Mouse (Mus musculus) left cerebral cortex, postnatal 4 days (tissue): ENCODE results near the gene Nxpe4. TPM values are rescaled to one million over a fixed set of nuclear protein-coding genes. Genes with fewer than 3 reads are reported as not detected.
A peak's percentile ranks its signal among the peaks of the same experiment; 100 is the strongest.

Experiments used
- DNase-seq: peaks from one replicate; pipeline ENCODE4 v3.0.0-alpha.2; 2022
- intact Hi-C: fragments of 180-260 bp; cut with DNase I; formaldehyde crosslinking; loops from one replicate; pipeline ENCODE4 v1.15.1; 2025
- total RNA-seq, 2 experiments: library from RNA; stranded (reverse); gene quantifications; 2 replicates each; pipeline ENCODE4 v1.2.3; 2021

Gene Nxpe4
- total RNA-seq, 2 experiments from 2014 or later: 10.4 to 10.8 TPM

GRCm38 (mm10) chr9:48314194-48314593 is 152.4 kb downstream of the Nxpe4 start:
- peak; percentile 4 for DNase-seq
- intact Hi-C loops: no loop called here

GRCm38 (mm10) chr9:48315825-48316224 is 154.0 kb downstream of the Nxpe4 start:
- DNase-seq: no peak
- intact Hi-C loops: no loop called here

- DNase-seq: no peak
- intact Hi-C loops: no loop called here
Measured at GRCm38 (mm10) chr9:48326338-48326737, 164.5 kb downstream of the Nxpe4 start.

GRCm38 (mm10) chr9:48329597-48329996 is 167.8 kb downstream of the Nxpe4 start:
- intact Hi-C loops: no loop called here
- DNase-seq: no peak

- intact Hi-C loops: no loop called here
- DNase-seq: no peak
Measured at GRCm38 (mm10) chr9:48338783-48339455, 177.1 kb downstream of the Nxpe4 start.

- intact Hi-C loops: no loop called here
- DNase-seq: no peak
Measured at GRCm38 (mm10) chr9:48339563-48339962, 177.7 kb downstream of the Nxpe4 start.

- intact Hi-C loops: no loop called here
- DNase-seq: no peak
Measured at GRCm38 (mm10) chr9:48340708-48341380, 179.0 kb downstream of the Nxpe4 start.

GRCm38 (mm10) chr9:48345456-48345855 is 183.6 kb downstream of the Nxpe4 start:
- intact Hi-C loops: no loop called here
- no peak for DNase-seq

- intact Hi-C loops: no loop called here
- DNase-seq: no peak
Measured at GRCm38 (mm10) chr9:48345866-48346265, 184.0 kb downstream of the Nxpe4 start.

GRCm38 (mm10) chr9:48353148-48353698 is 191.4 kb downstream of the Nxpe4 start, which contains the start of gene Nxpe2:
TSS of gene Nxpe2 (minus strand) at chr9:48353454.
- intact Hi-C loops: no loop called here
- no peak for DNase-seq

- intact Hi-C loops: no loop called here
- no peak for DNase-seq
Measured at GRCm38 (mm10) chr9:48354122-48354521, 192.3 kb downstream of the Nxpe4 start.

- peak; percentile 81 for DNase-seq
- intact Hi-C loops: no loop called here
Measured at GRCm38 (mm10) chr9:48354793-48355192, 193.0 kb downstream of the Nxpe4 start.

- no peak for DNase-seq
Measured at GRCm38 (mm10) chr9:48357097-48357496, 195.3 kb downstream of the Nxpe4 start.

GRCm38 (mm10) chr9:48360826-48361225 is 199.0 kb downstream of the Nxpe4 start:
- no peak for DNase-seq
- intact Hi-C loops: no loop called here

More at GRCm38 (mm10) chr9:48357097-48357496, 195.3 kb downstream of the Nxpe4 start:
- intact Hi-C loops: no loop called here

GRCm38 (mm10) chr9:48361815-48362631 is 200.2 kb downstream of the Nxpe4 start:
- intact Hi-C loops: no loop called here
- DNase-seq: no peak

- no peak for DNase-seq
- intact Hi-C loops: no loop called here
Measured at GRCm38 (mm10) chr9:48362743-48363142, 200.9 kb downstream of the Nxpe4 start.

GRCm38 (mm10) chr9:48373232-48373878 is 211.5 kb downstream of the Nxpe4 start:
- intact Hi-C loops: no loop called here

GRCm38 (mm10) chr9:48374357-48374756 is 212.5 kb downstream of the Nxpe4 start:
- no peak for DNase-seq
- intact Hi-C loops: no loop called here

More at GRCm38 (mm10) chr9:48373232-48373878, 211.5 kb downstream of the Nxpe4 start:
- DNase-seq: no peak

- no peak for DNase-seq
- intact Hi-C loops: no loop called here
Measured at GRCm38 (mm10) chr9:48388451-48388850, 226.6 kb downstream of the Nxpe4 start.

GRCm38 (mm10) chr9:48389983-48390382 is 228.2 kb downstream of the Nxpe4 start:
- no peak for DNase-seq
- intact Hi-C loops: no loop called here
